Mouse (Mus musculus) mesoderm, embryonic 11.5 days (tissue): Measurements from ENCODE around the gene Usp4.

Experiments
- DNase-seq: peaks from one replicate; pipeline ENCODE4 v3.0.0-alpha.2; 2012; ENCODE audit warnings: low read depth, low spot score

The Usp4 gene

GRCm38 (mm10) chr9:108341801-108342200, 5.9 kb upstream of the Usp4 start:
- no peak for DNase-seq

- no peak for DNase-seq
These were observed 5.3 kb upstream of the Usp4 start for GRCm38 (mm10) chr9:108342301-108342831.

- DNase-seq, result no peak
These were observed 4.3 kb upstream of the Usp4 start for GRCm38 (mm10) chr9:108343331-108343730.

- no peak for DNase-seq
These were observed 3.8 kb upstream of the Usp4 start for GRCm38 (mm10) chr9:108343835-108344234.

- no peak for DNase-seq
These were observed 3.2 kb upstream of the Usp4 start for GRCm38 (mm10) chr9:108344471-108344870.

GRCm38 (mm10) chr9:108347024-108347423, 629 bp upstream of the Usp4 start:
- no peak for DNase-seq

- no peak for DNase-seq
These were observed 632 bp downstream of the Usp4 start for GRCm38 (mm10) chr9:108348290-108348680.

GRCm38 (mm10) chr9:108349727-108350126, 2.1 kb downstream of the Usp4 start:
- DNase-seq, result no peak

- DNase-seq, result no peak
These were observed 30.6 kb downstream of the Usp4 start for GRCm38 (mm10) chr9:108378234-108378633.

- DNase-seq, result no peak
These were observed 31.1 kb downstream of the Usp4 start for GRCm38 (mm10) chr9:108378736-108379135.

- no peak for DNase-seq
These were observed 31.6 kb downstream of the Usp4 start for GRCm38 (mm10) chr9:108379294-108379693.

- no peak for DNase-seq
These were observed 33.7 kb downstream of the Usp4 start for GRCm38 (mm10) chr9:108381382-108381781.

- no peak for DNase-seq
These were observed 37.4 kb downstream of the Usp4 start for GRCm38 (mm10) chr9:108385006-108385405.

GRCm38 (mm10) chr9:108386816-108387215, 39.2 kb downstream of the Usp4 start:
- DNase-seq, result no peak

GRCm38 (mm10) chr9:108388601-108389000, 40.9 kb downstream of the Usp4 start:
- DNase-seq, result no peak

GRCm38 (mm10) chr9:108389220-108389619, 41.6 kb downstream of the Usp4 start:
- no peak for DNase-seq

- DNase-seq, result peak; percentile 12
These were observed 45.0 kb downstream of the Usp4 start, which contains the start of gene 1700102P08Rik for GRCm38 (mm10) chr9:108392676-108393075. TSS of gene 1700102P08Rik (plus strand) at chr9:108392805.

- DNase-seq, result no peak
These were observed 46.5 kb downstream of the Usp4 start for GRCm38 (mm10) chr9:108394191-108394590.

GRCm38 (mm10) chr9:108395427-108395826, 47.8 kb downstream of the Usp4 start:
- DNase-seq, result no peak

GRCm38 (mm10) chr9:108398324-108398723, 50.7 kb downstream of the Usp4 start:
- DNase-seq, result no peak

- DNase-seq, result no peak
These were observed 53.7 kb downstream of the Usp4 start for GRCm38 (mm10) chr9:108401186-108401960.

GRCm38 (mm10) chr9:108403081-108403480, 55.4 kb downstream of the Usp4 start:
- DNase-seq, result no peak

- DNase-seq, result no peak
These were observed 56.8 kb downstream of the Usp4 start for GRCm38 (mm10) chr9:108404451-108404850.
